Mouse (Mus musculus): Measurements from ENCODE around the gene Cd1d1.
A peak's percentile ranks its signal among the peaks of the same experiment; 100 is the strongest.

Cd1d1 gene

DNA sequence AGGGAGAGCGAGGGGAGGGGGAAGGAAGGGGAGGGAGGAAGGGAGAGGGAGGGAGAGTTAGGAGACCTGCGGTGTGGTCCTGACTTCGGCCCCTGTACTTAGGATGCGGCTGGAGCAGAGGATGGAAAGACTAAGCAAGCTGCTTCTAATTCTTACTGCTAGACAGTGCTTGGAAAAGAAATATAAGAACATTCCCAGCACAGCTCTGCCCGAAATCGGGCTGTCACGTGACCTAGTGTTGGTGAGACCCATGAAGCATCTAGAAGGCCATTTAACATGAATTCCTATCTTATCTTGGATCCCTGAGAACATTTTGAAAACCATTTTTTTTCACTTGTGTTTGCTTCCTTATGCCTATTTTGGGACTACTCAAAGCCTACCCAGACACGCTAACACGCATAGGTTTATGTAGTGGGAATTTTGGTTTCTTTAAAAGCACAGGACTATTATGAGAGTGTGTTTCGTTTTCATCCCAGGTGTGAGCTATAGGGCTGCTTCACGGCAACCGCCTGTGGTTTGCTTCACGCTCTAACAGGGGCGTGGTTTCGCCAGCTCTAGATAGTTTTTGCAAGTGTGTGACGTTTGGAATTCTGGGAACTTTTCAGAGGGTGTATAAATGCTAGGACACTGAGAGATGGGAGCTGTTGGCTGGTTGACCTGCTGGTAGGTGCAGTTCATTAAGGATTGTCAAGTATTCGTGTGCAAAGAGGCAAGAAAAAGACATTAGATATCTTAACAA is 38.4 kb downstream of the Cd1d1 start:
- DNase-seq: no peak

DNA sequence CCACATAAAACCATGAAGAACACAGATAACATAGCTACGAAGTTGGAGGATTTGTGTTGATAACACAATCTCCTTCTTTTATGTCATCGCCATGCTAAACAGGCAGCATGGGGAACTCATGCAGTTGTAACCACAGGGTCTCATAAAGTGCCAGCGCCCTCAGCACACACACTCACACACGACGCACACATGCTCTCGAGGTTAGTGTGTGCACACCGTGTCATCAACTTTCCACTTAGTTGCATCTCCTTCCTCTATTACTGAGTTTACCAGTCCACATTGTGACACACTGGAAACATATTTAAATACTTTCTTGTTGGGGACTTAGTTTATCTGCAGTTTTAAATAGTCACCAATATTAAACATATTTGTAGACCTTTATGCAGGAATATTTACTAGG is 40.2 kb downstream of the Cd1d1 start:
- DNase-seq: no peak

DNA sequence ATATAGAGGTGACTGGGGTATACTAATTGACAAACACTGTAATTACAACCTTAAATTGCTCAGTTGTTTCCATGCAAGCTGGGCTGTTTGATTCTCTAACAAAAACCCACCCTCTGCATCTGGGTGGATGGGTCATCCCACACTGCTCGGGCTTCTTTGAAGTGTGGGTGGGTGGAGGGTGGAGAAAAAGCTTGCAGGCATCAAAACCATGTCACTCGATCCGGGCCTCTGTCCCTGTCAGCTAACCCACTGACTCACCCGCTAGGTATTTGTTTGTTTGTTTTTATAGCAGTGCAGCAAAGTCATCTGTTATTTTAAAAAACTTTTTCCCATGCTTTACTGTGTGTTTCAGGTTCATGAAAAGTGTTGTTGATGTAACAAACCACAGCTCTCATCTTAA is 43.9 kb downstream of the Cd1d1 start:
- no peak for DNase-seq

DNA sequence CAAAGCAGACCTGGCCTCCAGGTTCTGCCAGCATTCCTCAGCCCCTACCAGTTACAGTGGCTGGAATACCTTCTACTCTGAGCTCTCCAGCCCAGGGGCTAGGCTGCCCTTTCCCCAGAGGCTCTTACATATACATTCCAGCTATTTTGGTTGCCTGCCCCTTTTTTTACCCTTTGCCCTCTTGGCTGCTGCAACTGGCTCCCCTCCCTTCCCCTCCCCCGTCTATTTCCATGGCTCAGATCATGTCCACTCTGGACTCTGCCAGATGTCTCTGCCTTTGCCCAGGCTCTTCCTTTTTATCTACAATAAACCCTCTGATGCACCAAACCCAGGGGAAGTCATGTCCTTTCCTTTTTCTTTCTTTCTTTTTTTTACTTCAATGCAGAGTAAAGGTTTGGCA is 44.7 kb downstream of the Cd1d1 start:
- peak; percentile 28 for DNase-seq

DNA sequence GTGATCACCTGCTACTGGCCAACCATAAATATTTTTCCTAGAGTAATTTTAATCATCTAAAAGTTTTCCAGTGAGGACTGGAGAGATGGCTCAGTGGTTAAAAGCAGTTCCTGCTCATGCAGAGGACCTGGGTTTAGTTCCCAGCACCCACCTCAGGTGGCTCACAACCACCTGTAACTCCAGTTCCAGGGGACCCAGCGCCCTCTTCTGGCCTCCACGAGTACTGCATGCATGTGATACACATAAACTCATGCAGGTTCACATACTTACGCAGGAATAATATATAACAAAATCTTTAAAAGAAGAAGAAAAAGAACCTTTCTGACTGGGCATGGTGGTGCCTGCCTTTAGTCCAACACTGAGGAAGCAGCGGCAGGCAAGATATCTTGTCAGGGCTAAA is 45.4 kb downstream of the Cd1d1 start:
- no peak for DNase-seq

DNA sequence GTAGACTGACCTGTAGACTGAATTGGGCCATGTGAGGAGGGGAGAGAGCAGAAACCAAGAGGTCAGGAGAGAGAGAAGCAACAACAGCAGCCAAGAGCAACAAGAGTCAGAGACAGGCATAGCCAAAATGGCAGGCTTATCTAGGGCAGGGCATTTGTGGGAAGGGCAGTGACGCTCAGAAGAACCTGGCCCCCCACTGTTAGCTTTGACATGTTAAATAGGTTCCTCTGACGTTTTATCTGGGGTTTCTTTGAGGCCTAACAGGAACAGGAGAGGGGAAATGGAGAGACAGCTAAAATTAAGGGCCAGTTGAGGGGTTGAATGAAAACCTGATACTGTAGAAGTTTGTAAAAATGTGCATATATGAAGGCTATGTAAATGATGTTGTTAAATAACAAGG is 48.6 kb downstream of the Cd1d1 start:
- no peak for DNase-seq

Measured in lung, postnatal 10 days (tissue).